Mouse (Mus musculus): ENCODE results near the gene Gpr19. TPM values are rescaled to one million over a fixed set of nuclear protein-coding genes. Genes with fewer than 3 reads are reported as not detected.

Gene Gpr19
- polyA plus RNA-seq (2012; ENCODE audit: low replicate concordance) = 4.3 and 4.7 TPM in 2 replicates

DNA sequence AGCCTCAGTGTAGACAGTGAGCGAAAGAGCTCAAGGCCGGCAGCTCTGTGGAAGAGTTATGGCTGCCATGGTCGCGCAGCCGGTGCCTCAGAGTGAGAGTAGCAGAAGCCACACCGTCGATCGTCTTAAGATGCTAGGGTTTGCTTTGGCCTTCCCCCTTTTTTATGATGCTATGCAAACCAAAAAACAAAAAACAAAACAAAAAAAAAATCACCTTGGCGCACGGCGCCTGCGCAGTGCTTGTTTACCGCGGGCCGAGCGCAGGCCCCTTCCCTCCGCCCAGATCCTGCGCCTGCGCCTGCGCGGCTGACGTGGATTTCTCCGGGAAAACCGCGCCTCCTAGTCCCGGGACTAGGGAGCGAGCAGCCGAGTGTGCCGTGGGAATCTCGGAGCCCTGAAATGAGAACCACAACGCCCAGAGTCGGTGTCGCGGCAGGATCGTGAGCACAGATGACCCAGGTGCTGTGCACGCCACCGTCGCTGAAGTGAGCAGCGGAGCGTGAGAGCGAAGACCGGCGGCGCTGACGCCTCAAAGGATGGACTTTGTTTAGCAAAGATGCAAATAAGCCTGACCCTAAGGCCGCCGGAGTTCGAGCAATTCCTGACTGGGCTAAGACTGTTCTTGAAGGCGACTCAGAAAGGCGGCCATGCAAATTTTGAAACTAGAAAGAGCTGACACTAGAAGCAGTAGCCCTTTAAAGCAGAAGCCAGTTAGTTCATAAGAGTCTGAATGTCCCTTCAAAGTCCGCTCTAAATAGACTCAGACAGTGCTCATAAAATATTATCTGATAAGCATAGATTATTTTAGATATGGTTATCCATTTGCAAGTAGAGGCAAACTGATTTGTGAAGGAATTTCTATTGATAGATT is at the start of gene Gpr19:
Gpr19 (minus strand) TSS at position 484 of the 871 bp plus-strand sequence.

DNA sequence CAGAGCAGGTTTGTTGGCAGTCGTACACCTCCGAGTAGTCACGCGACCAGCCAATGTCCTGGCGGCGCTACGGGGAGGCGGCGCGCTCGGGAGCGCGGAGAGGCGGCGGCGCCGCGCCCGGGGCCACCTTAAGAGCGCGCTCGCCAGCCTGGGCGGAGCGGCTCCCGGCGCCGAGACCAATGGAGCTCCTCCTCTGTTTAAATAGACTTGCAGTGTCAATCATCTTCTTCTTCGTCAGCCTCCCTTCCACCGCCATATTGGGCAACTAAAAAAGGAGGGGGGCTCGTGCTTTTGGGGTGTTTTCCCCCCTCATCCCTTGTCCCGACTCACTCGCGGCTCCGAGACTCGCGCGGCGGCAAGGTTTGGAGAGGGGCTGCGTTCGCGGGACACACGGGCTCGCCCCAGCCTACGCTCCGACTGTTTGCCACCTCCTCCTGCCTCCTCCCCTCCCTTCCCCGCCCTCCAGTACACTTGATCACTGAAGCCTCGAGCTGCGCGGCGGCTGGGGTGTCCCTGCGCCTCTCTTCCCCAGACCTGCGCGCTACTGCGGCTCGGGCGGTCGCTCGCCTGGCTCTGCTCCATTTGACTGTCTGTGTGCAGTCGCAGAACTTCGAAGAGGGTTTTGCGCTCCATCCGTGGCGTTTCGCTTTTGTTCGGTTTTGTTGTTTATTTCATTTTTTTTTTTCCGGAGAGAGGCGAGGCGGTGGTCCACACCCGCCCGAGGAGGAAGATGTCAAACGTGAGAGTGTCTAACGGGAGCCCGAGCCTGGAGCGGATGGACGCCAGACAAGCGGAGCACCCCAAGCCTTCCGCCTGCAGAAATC is 22.0 kb upstream of the Gpr19 start, which contains the start of gene Cdkn1b:
Cdkn1b (plus strand) TSS at position 212 of the 824 bp plus-strand sequence.

GRCm38 (mm10) chr6:134829786-134830700 is 68.3 kb downstream of the Gpr19 start, which contains the start of gene Crebl2:
Gene Crebl2, plus strand, starts transcription at chr6:134830154.

Other genes with a start within 250 kb of the Gpr19 start
- gene Dusp16, start 106.0 kb downstream of the Gpr19 start, polyA plus RNA-seq (2012; ENCODE audit: low replicate concordance) = 3.4 and 5.8 TPM in 2 replicates
- gene Crebl2, start 68.4 kb downstream of the Gpr19 start, polyA plus RNA-seq (2012; ENCODE audit: low replicate concordance) = 17.8 and 30.7 TPM in 2 replicates
- 112 and 188 TPM in 2 replicates for gene Cdkn1b, start 21.8 kb upstream of the Gpr19 start, polyA plus RNA-seq (2012; ENCODE audit: low replicate concordance)
- not detected in 2 replicates for gene Apold1, start 83.1 kb upstream of the Gpr19 start, polyA plus RNA-seq (2012; ENCODE audit: low replicate concordance)
- gene Ddx47, start 113.0 kb upstream of the Gpr19 start, polyA plus RNA-seq (2012; ENCODE audit: low replicate concordance) = 3.4 and 8.0 TPM in 2 replicates
- gene Gprc5a, start 167.1 kb upstream of the Gpr19 start, polyA plus RNA-seq (2012; ENCODE audit: low replicate concordance) = 0.06 TPM in 1 of 2 replicates, not detected in the other
- not detected in 2 replicates for gene Gprc5d, start 219.7 kb upstream of the Gpr19 start, polyA plus RNA-seq (2012; ENCODE audit: low replicate concordance)